Mouse (Mus musculus) spleen, adult 2 months (tissue): ENCODE data around the gene A930004D18Rik. TPM values are rescaled to one million over a fixed set of nuclear protein-coding genes. Genes with fewer than 3 reads are reported as not detected.

Source experiments
- DNase-seq, 2 experiments: peaks; one replicate each; pipeline versions ENCODE4 v3.0.0 to v3.0.0-alpha.2; 2012 to 2021; ENCODE audit warnings: low spot score in 2 of 2, low read depth in 1 of 2
- H3K27ac ChIP-seq: fragments of 200-500 bp; 2 replicates; pipeline ENCODE4 v1.5.1; 2012; ENCODE audit warnings: low read length, inconsistent platforms; ENCODE audit not compliant: insufficient read depth
- H3K27me3 ChIP-seq: fragments of 200-500 bp; 2 replicates; pipeline ENCODE4 v1.6.1; 2012; ENCODE audit warnings: mild to moderate bottlenecking, moderate library complexity, low read length, inconsistent platforms; ENCODE audit not compliant: control insufficient read depth, insufficient read depth
- H3K36me3 ChIP-seq: fragments of 200-500 bp; 2 replicates; pipeline ENCODE4 v1.6.1; 2012; ENCODE audit warnings: mild to moderate bottlenecking, low read length, inconsistent platforms; ENCODE audit not compliant: control insufficient read depth, insufficient read depth
- H3K4me1 ChIP-seq: fragments of 200-500 bp; 2 replicates; pipeline ENCODE4 v1.6.1; 2011; ENCODE audit warnings: inconsistent platforms; ENCODE audit not compliant: control insufficient read depth, insufficient read depth, insufficient read length
- H3K4me3 ChIP-seq: fragments of 200-500 bp; 2 replicates; pipeline ENCODE4 v1.5.1; 2011; ENCODE audit warnings: mild to moderate bottlenecking, inconsistent platforms; ENCODE audit not compliant: insufficient read depth, insufficient read length; ENCODE audit errors: extremely low read depth
- CTCF ChIP-seq: fragments of 200-500 bp; IDR thresholded peaks from 2 replicates; pipeline ENCODE4 v1.5.1; 2011; ENCODE audit warnings: mild to moderate bottlenecking, inconsistent platforms; ENCODE audit not compliant: insufficient read depth, insufficient read length, insufficient replicate concordance; ENCODE audit errors: extremely low read depth
- POLR2A ChIP-seq: fragments of 200-500 bp; IDR thresholded peaks from 2 replicates; pipeline ENCODE4 v1.6.1; 2011; ENCODE audit warnings: low read depth, low read length, inconsistent platforms
- WGBS: fragments of 180-500 bp; shearing (Covaris S2); methylation state at CpG from one replicate; pipeline ENCODE4 v1.1.7; 2018; 5-methylcytosine and 5-hydroxymethylcytosine counted together
- polyA plus RNA-seq: library from polyadenylated mRNA; depleted of rRNA; stranded (reverse); fragments of >200 nt; gene quantifications from 2 replicates; pipeline ENCODE4 v1.2.3, GENCODE M21; 2012

The A930004D18Rik gene
- polyA plus RNA-seq, 1 experiment: 1.1 TPM

GRCm38 (mm10) chr2:18029656-18030055 lies 7.9 kb downstream of the A930004D18Rik start:
- H3K4me3 ChIP-seq: no peak overlapping the region
- H3K4me1 ChIP-seq: peaks cover 10% of the 10 kb centered on the region
- peaks cover 28% of the 10 kb centered on the region for H3K27me3 ChIP-seq
- WGBS: 94% methylated on average over 7 of the region's 7 CpGs
- H3K27ac ChIP-seq: no peak overlapping the region
- no peaks in the 10 kb centered on the region for H3K36me3 ChIP-seq
- TF ChIP-seq CTCF (no peak), POLR2A (no peak)
- no peak for DNase-seq

- Histone ChIP-seq H3K27me3 (peaks cover 28% of the 10 kb centered on the region), H3K36me3 (no peaks in the 10 kb centered on the region), H3K4me1 (peaks cover 10% of the 10 kb centered on the region), H3K4me3 (peak overlapping the region; percentile 68), H3K27ac (peak overlapping the region; percentile 59)
- under 1% methylated on average over 61 of the region's 61 CpGs for WGBS
- peak in 1 of 2 experiments; percentile 53 for DNase-seq
- TF ChIP-seq POLR2A (no peak), CTCF (no peak)
These were observed 9.2 kb downstream of the A930004D18Rik start for GRCm38 (mm10) chr2:18028140-18029021.

DNA sequence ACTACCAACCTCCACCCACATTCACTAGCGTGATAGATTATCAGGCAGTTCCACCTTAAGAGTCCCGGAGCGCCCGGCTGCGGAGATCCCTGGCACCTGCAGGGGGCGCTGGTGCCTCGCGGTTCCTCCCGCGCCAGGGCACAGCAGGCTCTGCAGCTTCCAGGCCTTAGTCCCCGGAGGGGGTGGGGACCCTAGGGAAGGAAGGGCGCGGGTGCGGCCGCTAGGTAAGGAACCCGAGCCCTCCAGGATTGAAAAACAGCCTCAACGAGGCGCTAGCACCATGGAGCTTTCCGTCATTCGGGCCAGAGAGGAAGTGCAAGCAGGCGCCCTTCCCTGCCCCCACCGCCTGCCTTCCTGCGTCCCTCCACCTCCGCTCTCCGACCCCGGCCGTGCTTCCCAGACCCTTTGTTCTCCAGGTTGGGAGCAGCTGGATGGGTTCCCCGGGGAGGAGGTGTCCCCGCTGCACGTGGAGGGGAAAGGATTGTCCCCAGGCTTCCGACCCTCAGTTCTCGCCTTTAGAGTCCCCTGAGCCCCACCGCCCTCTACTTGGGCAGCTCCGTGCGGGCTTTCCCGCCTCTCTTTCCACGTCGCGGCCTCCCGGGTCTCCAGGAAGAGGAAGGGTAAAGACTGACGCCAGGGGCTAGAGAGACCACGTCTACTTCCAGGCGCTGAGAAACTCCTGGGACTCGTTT lies 9.9 kb downstream of the A930004D18Rik start:
- Histone ChIP-seq H3K4me3 (peak overlapping the region; percentile 68), H3K4me1 (peaks cover 10% of the 10 kb centered on the region), H3K27me3 (peaks cover 26% of the 10 kb centered on the region), H3K36me3 (no peaks in the 10 kb centered on the region), H3K27ac (peak overlapping the region; percentile 59)
- peak; percentile 71 to 85 for DNase-seq
- TF ChIP-seq POLR2A (no peak), CTCF (peak; percentile 96)
- WGBS: under 1% methylated on average over 43 of the region's 44 CpGs

DNA sequence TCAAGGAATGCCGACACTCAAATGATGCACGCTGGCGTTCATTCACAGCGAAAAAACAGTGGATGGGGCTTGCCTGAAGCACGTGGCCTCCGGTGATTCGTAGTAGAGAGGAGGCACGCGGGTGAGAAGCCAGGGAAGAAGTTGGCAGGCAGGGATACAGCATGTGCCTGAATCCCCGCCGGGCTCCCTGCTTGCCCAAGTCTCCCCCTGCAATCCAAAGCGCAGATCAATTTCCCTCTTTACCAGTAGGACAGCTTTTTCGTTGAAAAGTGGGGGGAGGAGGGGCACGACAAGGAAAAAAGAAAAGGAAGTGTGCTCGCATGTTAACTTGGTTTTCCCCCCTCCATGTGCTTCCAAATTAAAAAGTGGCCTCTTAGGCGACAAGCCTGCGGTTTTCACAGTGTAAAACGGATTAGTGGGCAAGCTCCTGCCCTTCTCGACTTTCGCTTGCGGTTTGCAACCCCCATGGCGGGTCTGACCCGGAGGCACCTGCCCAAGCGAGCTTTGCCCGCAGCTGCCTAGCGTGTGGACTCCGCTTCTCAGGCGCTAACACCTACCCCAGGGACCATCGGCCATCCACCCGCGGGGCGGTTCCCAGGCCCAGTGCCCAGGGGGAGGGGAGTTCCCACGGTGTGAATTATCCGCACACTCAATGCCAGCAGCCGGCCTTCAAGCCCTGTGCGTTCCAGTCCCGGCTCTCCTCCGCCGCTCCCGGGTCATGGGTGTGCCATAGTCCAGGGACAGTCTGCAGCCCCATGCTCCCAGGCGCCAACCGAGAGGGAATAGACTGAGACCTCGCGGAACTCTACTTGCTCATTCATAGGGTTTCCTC lies 11.2 kb downstream of the A930004D18Rik start:
- no peaks in the 10 kb centered on the region for H3K36me3 ChIP-seq
- H3K27ac ChIP-seq: peak overlapping the region; percentile 22; the same call in 1 of the 2 replicates
- H3K4me3 ChIP-seq: peak overlapping the region; percentile 68
- H3K27me3 ChIP-seq: peaks cover 17% of the 10 kb centered on the region
- H3K4me1 ChIP-seq: peaks cover 10% of the 10 kb centered on the region
- DNase-seq: peak in 1 of 2 experiments; percentile 23
- TF ChIP-seq CTCF (no peak), POLR2A (no peak)
- WGBS: 1% methylated on average over 44 of the region's 44 CpGs

DNA sequence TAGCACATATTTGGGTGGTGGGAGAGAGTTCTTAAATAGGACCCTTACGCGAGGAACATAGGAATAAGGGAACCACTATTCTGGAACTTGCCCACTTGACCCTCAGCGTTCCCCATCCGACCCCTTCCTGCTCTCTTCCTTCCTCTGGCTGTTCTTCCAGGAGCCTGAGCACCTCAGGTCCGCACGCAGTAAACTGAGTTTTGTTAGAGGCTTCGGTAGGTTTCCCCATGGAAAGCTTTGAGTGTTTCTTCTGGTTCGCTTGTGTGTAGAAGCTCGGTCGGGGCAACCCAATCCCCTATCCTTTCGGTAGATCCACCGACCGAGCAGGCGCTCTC lies 11.8 kb downstream of the A930004D18Rik start:
- H3K27me3 ChIP-seq: peaks cover 15% of the 10 kb centered on the region
- DNase-seq: no peak
- peaks cover 10% of the 10 kb centered on the region for H3K4me1 ChIP-seq
- 6% methylated on average over 14 of the region's 14 CpGs for WGBS
- TF ChIP-seq CTCF (no peak), POLR2A (no peak)
- H3K27ac ChIP-seq: peak overlapping the region; percentile 22; the same call in 1 of the 2 replicates
- H3K4me3 ChIP-seq: peak overlapping the region; percentile 68; the same call in 1 of the 2 replicates
- H3K36me3 ChIP-seq: no peaks in the 10 kb centered on the region

DNA sequence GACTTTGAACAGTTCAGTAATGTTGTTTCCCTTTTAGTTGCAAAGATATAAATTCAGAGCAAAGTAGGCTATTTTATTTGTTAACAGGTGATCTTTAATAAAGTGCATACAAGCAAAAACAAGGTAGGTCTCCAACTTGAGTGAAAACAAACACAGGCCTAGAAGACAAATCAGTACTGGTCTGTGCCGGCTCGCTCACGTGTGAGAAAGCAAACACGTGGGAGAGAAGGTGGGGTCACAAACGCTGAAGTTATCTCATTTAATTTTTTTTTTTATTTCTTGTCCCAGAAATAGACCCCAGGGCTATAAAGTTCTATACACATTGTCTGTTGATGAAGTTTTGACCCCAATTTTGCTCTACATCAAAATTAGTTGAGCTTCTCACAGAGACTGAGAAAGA lies 12.4 kb downstream of the A930004D18Rik start:
- no peak for DNase-seq
- Histone ChIP-seq H3K4me3 (no peak overlapping the region), H3K27ac (no peak overlapping the region), H3K4me1 (peaks cover 10% of the 10 kb centered on the region), H3K27me3 (peaks cover 15% of the 10 kb centered on the region), H3K36me3 (no peaks in the 10 kb centered on the region)
- no peak for TF ChIP-seq CTCF
- TF ChIP-seq POLR2A: no peak
- 75% methylated on average over 5 of the region's 5 CpGs for WGBS
